Comparison of ENCODE assay signal across 21 mouse cellular contexts in genomic region chr6:125460589-125460988, GRCm38 (mm10).
"Had no signal": no experiment of that assay in that cellular context is flagged by ENCODE, and none has a peak within 500 bp of the region (broad histone marks: within the 10 kb centered on the region; RNA-seq: fewer than 3 reads in every experiment).

No protein-coding gene starts in this region.

- H3K4me3 ChIP-seq: limb, embryonic 10.5 days; limb, embryonic 13.5 days; liver, embryonic 12.5 days; liver, embryonic 15.5 days; lung, embryonic 15.5 days; megakaryocyte, embryonic 14.5 days; midbrain, embryonic 10.5 days; midbrain, embryonic 15.5 days; myocyte; neural tube, embryonic 13.5 days; stomach, embryonic 15.5 days had no signal

- H3K27ac ChIP-seq: kidney, postnatal 0 days; limb, embryonic 10.5 days; limb, embryonic 13.5 days; liver, embryonic 12.5 days; liver, embryonic 15.5 days; lung, embryonic 15.5 days; midbrain, embryonic 10.5 days; midbrain, embryonic 15.5 days; neural tube, embryonic 13.5 days; stomach, embryonic 15.5 days had no signal

- H3K9ac ChIP-seq: limb, embryonic 13.5 days; liver, embryonic 12.5 days; liver, embryonic 15.5 days; lung, embryonic 15.5 days; midbrain, embryonic 15.5 days; neural tube, embryonic 13.5 days; stomach, embryonic 15.5 days had no signal

- H3K4me1 ChIP-seq: lung, embryonic 15.5 days had no signal

- H3K27me3 ChIP-seq: limb, embryonic 13.5 days; liver, embryonic 12.5 days; liver, embryonic 15.5 days; lung, embryonic 15.5 days; megakaryocyte, embryonic 14.5 days; midbrain, embryonic 15.5 days; neural tube, embryonic 13.5 days; stomach, embryonic 15.5 days had no signal

- H3K4me2 ChIP-seq: limb, embryonic 13.5 days; liver, embryonic 12.5 days; liver, embryonic 15.5 days; lung, embryonic 15.5 days; midbrain, embryonic 15.5 days; neural tube, embryonic 13.5 days; stomach, embryonic 15.5 days had no signal

- DNase-seq: kidney, adult 2 months; kidney, postnatal 36 days; layer of hippocampus, adult 9-11 months; liver; lung, adult 18-20 months; lung, postnatal 10 days; lung, postnatal 36 days; thymus, postnatal 25 days had no signal

- H3K9me3 ChIP-seq: limb, embryonic 10.5 days; limb, embryonic 13.5 days; liver, embryonic 12.5 days; liver, embryonic 15.5 days; lung, embryonic 15.5 days; megakaryocyte, embryonic 14.5 days; midbrain, embryonic 10.5 days; midbrain, embryonic 15.5 days; neural tube, embryonic 13.5 days; stomach, embryonic 15.5 days had no signal

- ATAC-seq: intestine, postnatal 0 days; midbrain, embryonic 15.5 days had no signal

- H3K36me3 ChIP-seq: limb, embryonic 10.5 days; midbrain, embryonic 15.5 days had no signal
